Mouse (Mus musculus): ENCODE results near the gene Dhcr7. TPM values are rescaled to one million over a fixed set of nuclear protein-coding genes. Genes with fewer than 3 reads are reported as not detected.

Dhcr7 gene
- total RNA-seq, 2 experiments from 2014 or later = 6.1 to 7.4 TPM

GRCm38 (mm10) chr7:143832196-143832595 lies 9.3 kb downstream of the Dhcr7 start:
- intact Hi-C loops (cut with DNase I) = loop anchor here (10.0 kb wide), 1 partner anchor 243 kb away; no protein-coding TSS in a partner anchor
- no peak for DNase-seq

- intact Hi-C loops (cut with DNase I) = loop anchor here (10.0 kb wide), 1 partner anchor 242 kb away; no protein-coding TSS in a partner anchor
- no peak for DNase-seq
These were observed 9.7 kb downstream of the Dhcr7 start for GRCm38 (mm10) chr7:143832611-143833010.

- DNase-seq = no peak
- intact Hi-C loops (cut with DNase I) = loop anchor here (10.0 kb wide), 1 partner anchor 241 kb away; no protein-coding TSS in a partner anchor
These were observed 10.7 kb downstream of the Dhcr7 start for GRCm38 (mm10) chr7:143833581-143834190.

- DNase-seq = no peak
- intact Hi-C loops (cut with DNase I) = loop anchor here (10.0 kb wide), 1 partner anchor 240 kb away; no protein-coding TSS in a partner anchor
These were observed 11.4 kb downstream of the Dhcr7 start for GRCm38 (mm10) chr7:143834316-143834715.

GRCm38 (mm10) chr7:143834972-143835371 lies 12.0 kb downstream of the Dhcr7 start:
- DNase-seq = no peak
- intact Hi-C loops (cut with DNase I) = loop anchor here (10.0 kb wide), 1 partner anchor 240 kb away; no protein-coding TSS in a partner anchor

- no peak for DNase-seq
- intact Hi-C loops (cut with DNase I) = loop anchor here (10.0 kb wide), 1 partner anchor 237 kb away; no protein-coding TSS in a partner anchor
These were observed 14.9 kb downstream of the Dhcr7 start for GRCm38 (mm10) chr7:143837705-143838358.

GRCm38 (mm10) chr7:143840121-143840520 lies 17.2 kb downstream of the Dhcr7 start:
- intact Hi-C loops (cut with DNase I) = no loop called here
- DNase-seq = no peak

- intact Hi-C loops (cut with DNase I) = no loop called here
These were observed 18.4 kb downstream of the Dhcr7 start for GRCm38 (mm10) chr7:143841301-143841700.

GRCm38 (mm10) chr7:143848127-143848767 lies 25.3 kb downstream of the Dhcr7 start:
- intact Hi-C loops (cut with DNase I) = no loop called here
- no peak for DNase-seq

More at GRCm38 (mm10) chr7:143841301-143841700, 18.4 kb downstream of the Dhcr7 start:
- no peak for DNase-seq

GRCm38 (mm10) chr7:143848768-143849482 lies 26.0 kb downstream of the Dhcr7 start:
- DNase-seq = no peak
- intact Hi-C loops (cut with DNase I) = no loop called here

GRCm38 (mm10) chr7:143866538-143866937 lies 43.6 kb downstream of the Dhcr7 start, which contains the start of gene Gm498:
TSS of gene Gm498 (plus strand) at chr7:143866838.
- no peak for DNase-seq
- intact Hi-C loops (cut with DNase I) = no loop called here

- intact Hi-C loops (cut with DNase I) = no loop called here
- no peak for DNase-seq
These were observed 45.9 kb downstream of the Dhcr7 start for GRCm38 (mm10) chr7:143868874-143869273.

- DNase-seq = no peak
- intact Hi-C loops (cut with DNase I) = no loop called here
These were observed 60.8 kb downstream of the Dhcr7 start for GRCm38 (mm10) chr7:143883717-143884116.

GRCm38 (mm10) chr7:143891146-143891545 lies 68.2 kb downstream of the Dhcr7 start:
- no peak for DNase-seq
- intact Hi-C loops (cut with DNase I) = no loop called here

GRCm38 (mm10) chr7:143892361-143892760 lies 69.4 kb downstream of the Dhcr7 start:
- intact Hi-C loops (cut with DNase I) = no loop called here
- DNase-seq = no peak

Small RNA genes lying within 50 kb of the gene (microRNA-seq; reads per million reads assigned to microRNA genes)
- gene Gm22064 = 0 reads per million in 2 experiments

Other genes with a start within 250 kb of the Dhcr7 start
- 10 to 100 TPM; 20.0 to 21.2 TPM for gene Cars, start 223.1 kb upstream of the Dhcr7 start, total RNA-seq (2021)
- gene Tnfrsf26, start 194.4 kb upstream of the Dhcr7 start, total RNA-seq (2021) = under 1 TPM; 0.71 to 0.76 TPM
- gene Tnfrsf22, start 173.5 kb upstream of the Dhcr7 start, total RNA-seq (2021) = 1 to 10 TPM; 2.5 to 2.9 TPM
- 1 to 10 TPM; 1.4 to 1.5 TPM for gene Tnfrsf23, start 137.3 kb upstream of the Dhcr7 start, total RNA-seq (2021)
- gene Osbpl5, start 66.2 kb upstream of the Dhcr7 start, total RNA-seq (2021) = 10 to 100 TPM; 18.5 to 21.9 TPM
- gene Mrgprg, start 56.2 kb upstream of the Dhcr7 start, total RNA-seq (2021) = not detected
- 1 to 10 TPM; 1.5 to 1.8 TPM for gene Mrgpre, start 38.6 kb upstream of the Dhcr7 start, total RNA-seq (2021)
- gene Nadsyn1, start 296 bp upstream of the Dhcr7 start, total RNA-seq (2021) = 1 to 10 TPM; 5.8 to 6.4 TPM
- gene Gm498, start 43.7 kb downstream of the Dhcr7 start, total RNA-seq (2021) = not detected
- under 1 TPM; 0.44 to 0.65 TPM for gene Shank2, start 178.8 kb downstream of the Dhcr7 start, total RNA-seq (2021)